Mouse (Mus musculus): ENCODE results near the gene Prpf8. TPM values are rescaled to one million over a fixed set of nuclear protein-coding genes. Genes with fewer than 3 reads are reported as not detected.
"Not testable (repeated sequence)": the region's sequence is repeated elsewhere in the genome, so short reads cannot be mapped to it uniquely, and the experiment has no call there.

Gene Prpf8
- polyA plus RNA-seq, 1 experiment from 2014 or later: 25.8 TPM

- Histone ChIP-seq H3K27ac (replicated peaks) (no peak overlapping the region; the same call in 1 of the 2 replicates), H3K4me2 (no peak overlapping the region), H3K27me3 (no peaks in the 10 kb centered on the region), H3K9ac (no peak overlapping the region), H3K36me3 (replicated peaks) (no peaks in the 10 kb centered on the region), H3K4me3 (replicated peaks) (no peak overlapping the region), H3K4me1 (replicated peaks) (peaks cover 39% of the 10 kb centered on the region), H3K9me3 (replicated peaks) (no peaks in the 10 kb centered on the region)
- ATAC-seq (ENCODE audit: insufficient read depth): no peak
- 48% methylated on average over 5 of the region's 5 CpGs for WGBS (ENCODE audit: insufficient replicate concordance)
Measured at GRCm38 (mm10) chr11:75549658-75550111, 63.1 kb downstream of the Prpf8 start.

- Histone ChIP-seq H3K9ac (no peak overlapping the region), H3K4me2 (no peak overlapping the region), H3K9me3 (replicated peaks) (no peaks in the 10 kb centered on the region), H3K4me1 (replicated peaks) (peaks cover 34% of the 10 kb centered on the region), H3K27me3 (no peaks in the 10 kb centered on the region), H3K27ac (replicated peaks) (peak overlapping the region; percentile 29; the same call in 1 of the 2 replicates), H3K4me3 (replicated peaks) (no peak overlapping the region), H3K36me3 (replicated peaks) (no peaks in the 10 kb centered on the region)
- peak; percentile 36; the same call in 1 of the 2 replicates for ATAC-seq (ENCODE audit: insufficient read depth)
- WGBS (ENCODE audit: insufficient replicate concordance): 74% methylated on average over 12 of the region's 12 CpGs
Measured at GRCm38 (mm10) chr11:75550200-75550946, 63.8 kb downstream of the Prpf8 start.

GRCm38 (mm10) chr11:75551321-75551720, 64.7 kb downstream of the Prpf8 start:
- H3K4me1 ChIP-seq (replicated peaks): peaks cover 25% of the 10 kb centered on the region
- no peaks in the 10 kb centered on the region for H3K27me3 ChIP-seq
- H3K4me2 ChIP-seq: no peak overlapping the region
- H3K36me3 ChIP-seq (replicated peaks): no peaks in the 10 kb centered on the region
- ATAC-seq (ENCODE audit: insufficient read depth): no peak
- H3K9me3 ChIP-seq (replicated peaks): no peaks in the 10 kb centered on the region
- no peak overlapping the region for H3K4me3 ChIP-seq (replicated peaks)
- H3K9ac ChIP-seq: no peak overlapping the region
- WGBS (ENCODE audit: insufficient replicate concordance): 69% methylated on average over 5 of the region's 5 CpGs
- no peak overlapping the region for H3K27ac ChIP-seq (replicated peaks)

- Histone ChIP-seq H3K4me3 (replicated peaks) (no peak overlapping the region), H3K9me3 (replicated peaks) (no peaks in the 10 kb centered on the region), H3K4me1 (replicated peaks) (peaks cover 19% of the 10 kb centered on the region), H3K4me2 (no peak overlapping the region), H3K27ac (replicated peaks) (no peak overlapping the region), H3K27me3 (no peaks in the 10 kb centered on the region), H3K36me3 (replicated peaks) (no peaks in the 10 kb centered on the region), H3K9ac (no peak overlapping the region)
- WGBS (ENCODE audit: insufficient replicate concordance): 70% methylated on average over 9 of the region's 9 CpGs
- no peak for ATAC-seq (ENCODE audit: insufficient read depth)
Measured at GRCm38 (mm10) chr11:75551961-75552441, 65.4 kb downstream of the Prpf8 start.

GRCm38 (mm10) chr11:75552906-75553482, 66.4 kb downstream of the Prpf8 start:
- WGBS (ENCODE audit: insufficient replicate concordance): 69% methylated on average over 7 of the region's 7 CpGs
- peaks cover 16% of the 10 kb centered on the region for H3K4me1 ChIP-seq (replicated peaks)
- H3K4me3 ChIP-seq (replicated peaks): no peak overlapping the region
- no peaks in the 10 kb centered on the region for H3K27me3 ChIP-seq
- no peaks in the 10 kb centered on the region for H3K36me3 ChIP-seq (replicated peaks)
- H3K4me2 ChIP-seq: no peak overlapping the region
- H3K27ac ChIP-seq (replicated peaks): no peak overlapping the region
- no peaks in the 10 kb centered on the region for H3K9me3 ChIP-seq (replicated peaks)
- H3K9ac ChIP-seq: no peak overlapping the region
- ATAC-seq (ENCODE audit: insufficient read depth): no peak

GRCm38 (mm10) chr11:75556006-75556405, 69.4 kb downstream of the Prpf8 start:
- not testable (repeated sequence) for H3K36me3 ChIP-seq (replicated peaks); H3K9me3 ChIP-seq (replicated peaks); H3K4me2 ChIP-seq; H3K9ac ChIP-seq; H3K27me3 ChIP-seq; H3K4me3 ChIP-seq (replicated peaks); ATAC-seq (ENCODE audit: insufficient read depth); H3K4me1 ChIP-seq (replicated peaks); H3K27ac ChIP-seq (replicated peaks)
- 76% methylated on average over 6 of the region's 6 CpGs for WGBS (ENCODE audit: insufficient replicate concordance)

- Histone ChIP-seq H3K36me3 (replicated peaks) (no peaks in the 10 kb centered on the region), H3K4me2 (no peak overlapping the region), H3K27ac (replicated peaks) (no peak overlapping the region), H3K4me1 (replicated peaks) (peaks cover 8% of the 10 kb centered on the region; the same call in 1 of the 2 replicates), H3K27me3 (no peaks in the 10 kb centered on the region), H3K9me3 (replicated peaks) (no peaks in the 10 kb centered on the region), H3K9ac (no peak overlapping the region), H3K4me3 (replicated peaks) (no peak overlapping the region)
- no peak for ATAC-seq (ENCODE audit: insufficient read depth)
- 79% methylated on average over 6 of the region's 6 CpGs for WGBS (ENCODE audit: insufficient replicate concordance)
Measured at GRCm38 (mm10) chr11:75557142-75557541, 70.5 kb downstream of the Prpf8 start.

GRCm38 (mm10) chr11:75558101-75558500, 71.5 kb downstream of the Prpf8 start:
- 73% methylated on average over 1 of the region's 1 CpGs for WGBS (ENCODE audit: insufficient replicate concordance)
- H3K36me3 ChIP-seq (replicated peaks): no peaks in the 10 kb centered on the region
- H3K4me1 ChIP-seq (replicated peaks): peaks cover 8% of the 10 kb centered on the region; the same call in 1 of the 2 replicates
- H3K27me3 ChIP-seq: no peaks in the 10 kb centered on the region
- ATAC-seq (ENCODE audit: insufficient read depth): no peak
- H3K9ac ChIP-seq: no peak overlapping the region
- H3K4me3 ChIP-seq (replicated peaks): no peak overlapping the region
- no peaks in the 10 kb centered on the region for H3K9me3 ChIP-seq (replicated peaks)
- H3K27ac ChIP-seq (replicated peaks): no peak overlapping the region
- no peak overlapping the region for H3K4me2 ChIP-seq

MicroRNAs within 50 kb of the gene (microRNA counts, 519-probe panel; counts per million panel counts)
- 4,935 counts per million, percentile 95 among the panel's probes with 10 or more counts for microRNA mmu-miR-22

Small RNA genes within 50 kb of the gene (microRNA-seq; reads per million reads assigned to microRNA genes)
- gene Mir22 (18,464 reads per million, percentile 96 among the genes with 10 or more reads in this experiment), gene Mir3971 (not detected)

Other genes starting within 250 kb of the Prpf8 start
- gene Rpa1, start 138.5 kb upstream of the Prpf8 start, polyA plus RNA-seq (2015; fragmentation: Nextera tagmentation; extraction: Ambion mirVana): 81.9 and 88.4 TPM in 2 replicates
- gene Smyd4, start 138.4 kb upstream of the Prpf8 start, polyA plus RNA-seq (2015; fragmentation: Nextera tagmentation; extraction: Ambion mirVana): 3.4 and 4.0 TPM in 2 replicates
- 265 and 279 TPM in 2 replicates for gene Serpinf1, start 64.1 kb upstream of the Prpf8 start, polyA plus RNA-seq (2015; fragmentation: Nextera tagmentation; extraction: Ambion mirVana)
- 631 and 714 TPM in 2 replicates for gene Serpinf2, start 47.2 kb upstream of the Prpf8 start, polyA plus RNA-seq (2015; fragmentation: Nextera tagmentation; extraction: Ambion mirVana)
- gene Wdr81, start 32.1 kb upstream of the Prpf8 start, polyA plus RNA-seq (2015; fragmentation: Nextera tagmentation; extraction: Ambion mirVana): 21.0 and 26.2 TPM in 2 replicates
- gene Tlcd2, start 25.1 kb upstream of the Prpf8 start, polyA plus RNA-seq (2015; fragmentation: Nextera tagmentation; extraction: Ambion mirVana): 18.8 and 19.9 TPM in 2 replicates
- gene Rilp, start 23.3 kb downstream of the Prpf8 start, polyA plus RNA-seq (2015; fragmentation: Nextera tagmentation; extraction: Ambion mirVana): 3.7 TPM in 2 replicates
- 2.8 and 3.6 TPM in 2 replicates for gene Scarf1, start 26.7 kb downstream of the Prpf8 start, polyA plus RNA-seq (2015; fragmentation: Nextera tagmentation; extraction: Ambion mirVana)
- 4.2 and 5.8 TPM in 2 replicates for gene Slc43a2, start 44.9 kb downstream of the Prpf8 start, polyA plus RNA-seq (2015; fragmentation: Nextera tagmentation; extraction: Ambion mirVana)
- gene Pitpna, start 101.3 kb downstream of the Prpf8 start, polyA plus RNA-seq (2015; fragmentation: Nextera tagmentation; extraction: Ambion mirVana): 30.7 and 33.1 TPM in 2 replicates
- 16.0 and 18.3 TPM in 2 replicates for gene Inpp5k, start 144.2 kb downstream of the Prpf8 start, polyA plus RNA-seq (2015; fragmentation: Nextera tagmentation; extraction: Ambion mirVana)
- gene Myo1c, start 163.7 kb downstream of the Prpf8 start, polyA plus RNA-seq (2015; fragmentation: Nextera tagmentation; extraction: Ambion mirVana): 20.6 and 24.5 TPM in 2 replicates
- 32.3 and 33.9 TPM in 2 replicates for gene Crk, start 192.4 kb downstream of the Prpf8 start, polyA plus RNA-seq (2015; fragmentation: Nextera tagmentation; extraction: Ambion mirVana)
- 198 and 218 TPM in 2 replicates for gene Ywhae, start 246.1 kb downstream of the Prpf8 start, polyA plus RNA-seq (2015; fragmentation: Nextera tagmentation; extraction: Ambion mirVana)